Mouse (Mus musculus): ENCODE results near the gene Gimap9.

DNA sequence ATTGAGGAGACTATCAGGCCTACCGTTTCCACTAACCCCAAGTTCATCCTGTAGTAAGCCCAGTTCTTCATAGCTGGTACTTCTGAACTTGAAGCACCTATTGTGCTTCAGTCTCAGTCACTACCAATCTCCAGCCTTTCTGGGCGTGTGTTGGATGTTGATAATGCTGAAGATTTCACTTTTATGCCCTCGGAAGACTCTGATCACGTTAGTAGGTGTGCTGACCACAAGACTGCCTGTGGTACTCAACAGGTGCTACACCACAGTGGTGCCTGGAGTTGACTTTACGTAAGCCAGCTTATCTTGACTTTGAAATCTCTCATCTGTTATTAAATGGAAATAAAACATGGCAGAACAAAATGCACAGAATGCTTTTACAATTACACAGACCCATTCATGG is 4.5 kb downstream of the Gimap9 start:
- TF ChIP-seq HCFC1 (IDR thresholded peaks at IDR 0.05; ENCODE audit: borderline replicate concordance, insufficient read depth, low read length) = no peak
- TF ChIP-seq CHD2 (IDR thresholded peaks at IDR 0.05; ENCODE audit: low read depth, low read length) = no peak
- TF ChIP-seq ZNF384 (IDR thresholded peaks at IDR 0.05; ENCODE audit: low read depth, low read length) = no peak
